Mouse (Mus musculus) lung, embryonic 14.5 days (tissue): ENCODE results near the gene Gm39566. TPM values are rescaled to one million over a fixed set of nuclear protein-coding genes. Genes with fewer than 3 reads are reported as not detected.

Experiments
- ATAC-seq: fragments of 200-750 bp; cut with Nextera tagmentation; 2 replicates; pipeline ENCODE4 v1.8.0; 2017; ENCODE audit warnings: mild to moderate bottlenecking, moderate TSS enrichment, moderate library complexity; ENCODE audit not compliant: insufficient read depth
- DNase-seq: peaks from one replicate; pipeline ENCODE4 v3.0.0-alpha.2; 2015
- H3K27ac ChIP-seq: fragments of 300-500 bp; sonication (generic); 2 replicates; pipeline ENCODE4 v1.5.1; 2014; ENCODE audit warnings: low read depth, mild to moderate bottlenecking, moderate library complexity
- H3K27me3 ChIP-seq: fragments of 300-500 bp; sonication (generic); 2 replicates; pipeline ENCODE4 v1.6.1; 2014; ENCODE audit warnings: low read length, control low read depth; ENCODE audit not compliant: insufficient read depth
- H3K36me3 ChIP-seq: fragments of 300-500 bp; sonication (generic); 2 replicates; pipeline ENCODE4 v1.6.1; 2014; ENCODE audit warnings: control low read depth; ENCODE audit not compliant: insufficient read depth
- H3K4me1 ChIP-seq: fragments of 300-500 bp; sonication (generic); 2 replicates; pipeline ENCODE4 v1.6.1; 2014; ENCODE audit warnings: antibody characterized with exemption, control low read depth; ENCODE audit not compliant: insufficient read depth
- H3K4me2 ChIP-seq: fragments of 300-500 bp; sonication (generic); 2 replicates; pipeline ENCODE4 v1.6.1; 2014; ENCODE audit warnings: mild to moderate bottlenecking
- H3K4me3 ChIP-seq: fragments of 300-500 bp; sonication (generic); 2 replicates; pipeline ENCODE4 v1.5.1; 2014; ENCODE audit warnings: low read depth, low read length
- H3K9ac ChIP-seq: fragments of 300-500 bp; sonication (generic); 2 replicates; pipeline ENCODE4 v1.6.1; 2014
- H3K9me3 ChIP-seq: fragments of 300-500 bp; sonication (generic); 2 replicates; pipeline ENCODE4 v1.6.1; 2016; ENCODE audit warnings: low read depth, low read length, control low read depth
- CTCF ChIP-seq: IDR thresholded peaks from 2 replicates; pipeline ENCODE4 v1.5.1; 2016; ENCODE audit warnings: antibody characterized with exemption, low read depth
- WGBS: fragments of 180-500 bp; shearing (Covaris S2); extraction: QIAGEN DNeasy Blood & Tissue Kit; methylation state at CpG from one replicate; pipeline ENCODE4 v1.1.7; 2014; 5-methylcytosine and 5-hydroxymethylcytosine counted together
- polyA plus RNA-seq: library from polyadenylated mRNA; unstranded; fragments of >200 nt; fragmentation: Nextera tagmentation; extraction: Ambion mirVana; gene quantifications from 2 replicates; pipeline ENCODE4 v1.2.1, GENCODE M21; 2014

The Gm39566 gene
- polyA plus RNA-seq, 1 experiment from 2014 or later, result not detected

DNA sequence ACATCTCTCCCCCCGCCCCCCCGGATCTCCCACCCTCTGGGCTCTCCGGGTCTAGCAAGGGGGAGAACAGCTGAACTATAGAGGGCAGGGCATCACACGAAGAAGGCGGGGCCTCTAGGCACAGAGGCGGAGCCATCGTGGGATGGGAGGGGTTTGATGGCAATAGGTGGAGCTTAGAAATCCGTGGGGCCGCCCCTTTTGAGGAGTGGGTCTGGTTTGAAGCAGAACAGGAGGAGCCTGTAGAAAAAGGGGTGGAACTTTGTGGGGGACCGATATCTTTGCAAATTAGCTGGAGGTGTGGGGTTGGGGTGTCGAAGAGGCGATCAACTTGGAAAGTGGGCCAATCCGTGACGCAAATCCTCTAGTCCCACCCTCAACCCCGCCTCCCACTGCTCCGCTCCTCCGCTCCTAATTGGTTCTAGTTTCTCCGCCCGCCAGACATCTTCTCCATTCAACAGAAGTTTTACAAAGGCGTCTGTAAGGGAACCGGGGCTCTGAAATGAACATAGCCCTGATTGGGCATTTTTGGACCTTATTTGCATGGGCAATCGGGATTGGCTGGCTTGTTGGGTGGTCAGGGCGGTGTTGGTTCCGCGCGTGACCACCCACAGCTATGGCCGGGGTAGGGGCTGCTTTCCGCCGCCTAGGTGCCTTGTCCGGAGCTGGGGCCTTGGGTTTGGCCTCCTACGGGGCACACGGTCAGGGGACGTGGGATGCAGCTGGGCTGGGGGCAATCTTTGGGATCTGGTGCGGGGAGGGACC, 23.0 kb upstream of the Gm39566 start, which contains the start of gene Tmem256:
Tmem256 (plus strand) TSS at position 563 of the 762 bp plus-strand sequence.
- H3K4me1 ChIP-seq, result peaks cover 19% of the 10 kb centered on the region; the same call in 1 of the 2 replicates
- peak within 1 kb of the TSS; percentile 75 for H3K4me2 ChIP-seq
- ATAC-seq (peak; percentile 91), DNase-seq (peak; percentile 98)
- H3K36me3 ChIP-seq, result peaks cover 9% of the 10 kb centered on the region
- TF ChIP-seq CTCF, result no peak
- H3K27me3 ChIP-seq, result peaks cover 14% of the 10 kb centered on the region; the same call in 1 of the 2 replicates
- no peaks in the 10 kb centered on the region for H3K9me3 ChIP-seq
- H3K4me3 ChIP-seq, result peak within 1 kb of the TSS; percentile 73
- peak within 1 kb of the TSS; percentile 80 for H3K9ac ChIP-seq
- peak within 1 kb of the TSS; percentile 92 for H3K27ac ChIP-seq
- WGBS, result under 1% methylated on average over 34 of the region's 34 CpGs

GRCm38 (mm10) chr11:69837604-69837951, 22.5 kb upstream of the Gm39566 start, which contains the start of gene Nlgn2:
Nlgn2 (minus strand) TSS chr11:69837784.
- Histone ChIP-seq H3K4me3 (peak within 1 kb of the TSS; percentile 73), H3K36me3 (peaks cover 14% of the 10 kb centered on the region), H3K27me3 (peaks cover 14% of the 10 kb centered on the region; the same call in 1 of the 2 replicates), H3K9ac (peak within 1 kb of the TSS; percentile 80), H3K27ac (peak within 1 kb of the TSS; percentile 92), H3K4me1 (peaks cover 19% of the 10 kb centered on the region; the same call in 1 of the 2 replicates), H3K9me3 (no peaks in the 10 kb centered on the region), H3K4me2 (peak within 1 kb of the TSS; percentile 75)
- DNase-seq (no peak), ATAC-seq (no peak)
- 0% methylated on average over 32 of the region's 32 CpGs for WGBS
- TF ChIP-seq CTCF, result peak; percentile 17; the same call in 1 of the 2 replicates

DNA sequence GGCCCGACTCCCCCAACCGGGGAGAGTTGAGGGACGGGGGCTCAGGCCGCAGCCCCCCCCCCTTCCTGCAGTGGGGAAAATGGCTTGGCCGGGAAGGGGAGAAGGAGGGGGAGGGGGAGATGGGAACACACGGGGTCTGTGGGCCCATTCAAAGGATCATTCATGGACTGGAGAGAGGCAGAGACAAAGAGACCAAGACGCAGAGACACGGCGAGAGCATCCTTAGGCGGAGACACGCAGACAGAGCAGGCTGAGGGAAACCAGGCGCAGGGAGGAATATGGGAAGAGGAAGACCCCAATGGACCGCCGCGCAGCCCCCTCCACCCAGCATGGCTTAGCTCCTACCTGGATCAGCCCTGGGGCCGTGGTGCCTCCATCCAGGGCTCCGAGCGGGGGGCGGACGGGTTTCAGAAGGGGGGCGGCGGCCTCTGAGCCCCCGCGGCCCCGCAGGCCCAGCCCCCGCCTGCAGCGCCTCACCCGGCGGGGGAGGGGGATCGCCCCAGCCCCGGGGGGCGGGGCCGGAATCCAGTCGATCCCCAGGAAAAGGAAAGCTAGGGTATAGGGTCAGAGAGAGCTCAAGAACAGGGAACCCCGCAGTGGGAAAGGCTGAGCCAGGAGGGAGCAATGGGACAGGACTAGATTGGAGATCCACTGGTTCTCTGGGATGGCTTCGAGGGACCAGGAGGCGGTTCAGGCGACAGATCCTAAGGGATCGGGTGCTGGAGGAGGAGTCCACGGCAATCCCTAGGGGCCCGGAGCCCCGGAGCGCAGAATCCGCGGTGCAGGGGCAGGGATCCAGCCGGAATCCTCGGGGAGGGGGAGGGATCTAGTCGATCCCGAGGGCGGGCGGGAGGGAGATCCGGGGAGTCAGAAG, 21.8 kb upstream of the Gm39566 start:
- H3K4me1 ChIP-seq, result peaks cover 19% of the 10 kb centered on the region; the same call in 1 of the 2 replicates
- peak overlapping the region; percentile 92 for H3K27ac ChIP-seq
- peak; percentile 72 for DNase-seq
- TF ChIP-seq CTCF, result no peak
- WGBS, result 1% methylated on average over 52 of the region's 52 CpGs
- peak overlapping the region; percentile 74 for H3K9ac ChIP-seq
- peak overlapping the region; percentile 75 for H3K4me2 ChIP-seq
- H3K27me3 ChIP-seq, result peaks cover 14% of the 10 kb centered on the region; the same call in 1 of the 2 replicates
- no peaks in the 10 kb centered on the region for H3K9me3 ChIP-seq
- peak overlapping the region; percentile 73 for H3K4me3 ChIP-seq
- peaks cover 21% of the 10 kb centered on the region for H3K36me3 ChIP-seq
- ATAC-seq, result peak; percentile 3; the same call in 1 of the 2 replicates

DNA sequence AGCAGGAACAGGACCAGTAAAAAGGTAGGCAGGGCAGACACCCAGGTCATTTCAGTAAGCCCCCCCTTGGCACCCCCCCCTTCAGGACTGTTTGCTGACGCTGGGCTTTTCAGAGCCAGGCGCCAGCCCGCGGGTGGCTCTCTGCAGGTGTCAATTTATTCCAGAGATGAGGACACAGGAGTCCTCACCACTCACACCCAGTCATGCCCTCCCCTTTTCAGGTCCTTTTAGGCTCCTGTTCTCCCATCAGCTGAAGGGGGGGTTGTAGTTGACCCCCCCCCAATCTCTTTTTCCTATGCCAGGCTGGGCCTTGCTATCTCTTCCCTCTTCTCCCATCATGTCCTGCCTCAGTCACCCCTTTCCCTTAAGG, 20.9 kb upstream of the Gm39566 start:
- no peak overlapping the region for H3K27ac ChIP-seq
- peak overlapping the region; percentile 75 for H3K4me2 ChIP-seq
- H3K9me3 ChIP-seq, result no peaks in the 10 kb centered on the region
- ATAC-seq, result no peak
- peaks cover 21% of the 10 kb centered on the region for H3K36me3 ChIP-seq
- WGBS, result 8% methylated on average over 3 of the region's 4 CpGs
- H3K4me3 ChIP-seq, result peak overlapping the region; percentile 73
- DNase-seq, result no peak
- H3K27me3 ChIP-seq, result peaks cover 14% of the 10 kb centered on the region; the same call in 1 of the 2 replicates
- H3K4me1 ChIP-seq, result peaks cover 19% of the 10 kb centered on the region; the same call in 1 of the 2 replicates
- H3K9ac ChIP-seq, result peak overlapping the region; percentile 20; the same call in 1 of the 2 replicates
- no peak for TF ChIP-seq CTCF

DNA sequence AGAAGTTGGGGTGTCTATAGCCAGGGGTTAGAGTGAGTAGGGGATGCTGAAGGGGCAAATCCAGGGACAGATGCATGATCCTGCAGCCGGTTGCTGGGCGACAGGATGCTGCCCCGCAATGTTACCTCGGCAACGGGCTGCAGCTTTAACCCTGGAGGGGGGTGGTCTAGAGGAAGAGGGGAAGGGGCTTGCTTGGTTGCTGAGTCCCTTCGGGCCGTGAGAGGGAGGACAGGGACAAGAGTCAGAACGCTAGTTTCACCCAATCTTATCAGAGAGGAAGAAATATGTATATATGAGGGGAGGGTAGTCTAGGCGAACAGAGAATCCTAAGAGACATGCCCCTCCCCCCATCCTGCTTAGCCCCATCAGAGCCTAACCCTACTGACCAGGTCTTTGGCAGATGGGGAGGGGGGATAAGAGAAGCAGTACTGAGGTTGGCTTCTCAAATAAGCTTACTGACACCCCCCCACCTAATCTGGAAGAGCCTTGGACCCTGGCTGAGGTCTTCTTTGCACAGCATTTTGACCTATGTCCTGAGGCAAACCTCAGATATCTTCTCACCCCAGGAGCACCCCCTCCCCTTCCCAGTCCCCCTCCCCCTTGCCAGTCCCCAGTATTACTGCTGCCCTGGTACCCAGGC, 20.3 kb upstream of the Gm39566 start:
- no peak for DNase-seq
- H3K4me1 ChIP-seq, result peaks cover 19% of the 10 kb centered on the region; the same call in 1 of the 2 replicates
- H3K27ac ChIP-seq, result no peak overlapping the region
- TF ChIP-seq CTCF, result no peak
- WGBS, result 8% methylated on average over 9 of the region's 9 CpGs
- H3K36me3 ChIP-seq, result peaks cover 21% of the 10 kb centered on the region
- peak overlapping the region; percentile 73; the same call in 1 of the 2 replicates for H3K4me3 ChIP-seq
- no peak for ATAC-seq
- peak overlapping the region; percentile 20 for H3K9ac ChIP-seq
- peak overlapping the region; percentile 75 for H3K4me2 ChIP-seq
- H3K27me3 ChIP-seq, result peaks cover 14% of the 10 kb centered on the region; the same call in 1 of the 2 replicates
- no peaks in the 10 kb centered on the region for H3K9me3 ChIP-seq

GRCm38 (mm10) chr11:69834001-69834549, 19.0 kb upstream of the Gm39566 start:
- Histone ChIP-seq H3K27me3 (peaks cover 14% of the 10 kb centered on the region; the same call in 1 of the 2 replicates), H3K9me3 (no peaks in the 10 kb centered on the region), H3K36me3 (peaks cover 27% of the 10 kb centered on the region), H3K27ac (no peak overlapping the region), H3K4me1 (peaks cover 16% of the 10 kb centered on the region; the same call in 1 of the 2 replicates), H3K4me3 (peak overlapping the region; percentile 73), H3K4me2 (peak overlapping the region; percentile 75), H3K9ac (peak overlapping the region; percentile 55)
- DNase-seq, result peak; percentile 60
- 8% methylated on average over 46 of the region's 48 CpGs for WGBS
- no peak for TF ChIP-seq CTCF
- no peak for ATAC-seq
